Comparison of ENCODE assay signal across 12 mouse cellular contexts in the genomic region with DNA sequence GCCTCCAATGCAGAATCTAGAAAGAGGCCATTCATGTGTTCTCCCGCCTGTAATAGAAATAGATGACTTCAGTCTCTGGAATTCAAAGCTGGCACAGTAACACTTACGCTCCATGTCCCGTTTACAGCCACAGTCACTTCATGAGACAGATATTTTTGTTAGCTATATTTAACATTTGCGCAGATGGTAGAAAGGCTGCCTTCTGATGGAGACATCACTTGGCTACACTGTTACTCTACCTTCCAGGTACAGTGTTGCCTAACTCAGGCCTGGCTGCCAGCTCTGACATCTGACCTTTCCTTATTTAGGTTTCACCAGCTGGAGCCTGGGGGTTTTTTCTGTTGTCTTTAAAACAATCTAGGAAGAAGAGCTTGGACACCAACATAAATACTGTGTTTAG. TPM values are rescaled to one million over a fixed set of nuclear protein-coding genes. Genes with fewer than 3 reads are reported as not detected.
DNase-seq lines count a peak whose midpoint lies in the region; ATAC-seq and TF ChIP-seq lines count a peak whose summit lies in the region.
"Had no signal": no experiment of that assay in that cellular context is flagged by ENCODE, and none has a peak within 500 bp of the region (broad histone marks: within the 10 kb centered on the region; RNA-seq: fewer than 3 reads in every experiment).

No protein-coding gene starts in this region.

- WGBS in hindbrain, embryonic 13.5 days: 86% methylated on average over 4 of the region's 4 CpGs
- WGBS in hindbrain, embryonic 16.5 days: 79% methylated on average over 4 of the region's 4 CpGs
- WGBS in heart, postnatal 0 days: 24% methylated on average over 4 of the region's 4 CpGs
- 89% methylated on average over 4 of the region's 4 CpGs for WGBS in midbrain, embryonic 15.5 days
- WGBS in kidney, embryonic 14.5 days: 87% methylated on average over 4 of the region's 4 CpGs

- ATAC-seq in hindbrain, embryonic 13.5 days (ENCODE audit: low FRiP score): no peak
- ATAC-seq in hindbrain, embryonic 16.5 days: no peak
- ATAC-seq in heart, postnatal 0 days (ENCODE audit: insufficient read depth, low read depth): peak; percentile 3; the same call in 1 of the 2 replicates
- no peak for ATAC-seq in midbrain, embryonic 15.5 days (replicated peaks)
- ATAC-seq in kidney, embryonic 14.5 days (ENCODE audit: low FRiP score, low TSS enrichment): no peak

- no peak for TF ChIP-seq CTCF in heart, postnatal 0 days (IDR thresholded peaks at IDR 0.05; ENCODE audit: low read depth)

- TF ChIP-seq EP300 in heart, postnatal 0 days (IDR thresholded peaks at IDR 0.05; ENCODE audit: low read depth): no peak

- peaks cover 3% of the 10 kb centered on the region; the same call in 1 of the 2 replicates for H3K36me3 ChIP-seq in hindbrain, embryonic 13.5 days
- no peaks in the 10 kb centered on the region for H3K36me3 ChIP-seq in hindbrain, embryonic 16.5 days (ENCODE audit: control insufficient read depth, insufficient read depth, low read length)
- no peaks in the 10 kb centered on the region for H3K36me3 ChIP-seq in heart, postnatal 0 days (replicated peaks; ENCODE audit: control insufficient read depth, insufficient read depth, low read length)
- H3K36me3 ChIP-seq in midbrain, embryonic 15.5 days (replicated peaks): no peaks in the 10 kb centered on the region
- no peaks in the 10 kb centered on the region for H3K36me3 ChIP-seq in kidney, embryonic 14.5 days (ENCODE audit: control insufficient read depth, insufficient read depth, low read length)

- no peaks in the 10 kb centered on the region for H3K9me3 ChIP-seq in hindbrain, embryonic 13.5 days
- no peaks in the 10 kb centered on the region for H3K9me3 ChIP-seq in hindbrain, embryonic 16.5 days (ENCODE audit: control insufficient read depth, low read length)
- no peaks in the 10 kb centered on the region for H3K9me3 ChIP-seq in heart, postnatal 0 days (replicated peaks; ENCODE audit: control insufficient read depth, low read length)
- H3K9me3 ChIP-seq in midbrain, embryonic 15.5 days: no peaks in the 10 kb centered on the region
- H3K9me3 ChIP-seq in kidney, embryonic 14.5 days (ENCODE audit: control insufficient read depth, low read length): no peaks in the 10 kb centered on the region
- H3K9me3 ChIP-seq: embryonic facial prominence, embryonic 13.5 days; G1E had no signal

- H3K4me2 ChIP-seq in hindbrain, embryonic 13.5 days: no peak overlapping the region
- H3K4me2 ChIP-seq in hindbrain, embryonic 16.5 days (ENCODE audit: low read length): no peak overlapping the region
- peak overlapping the region; percentile 40 for H3K4me2 ChIP-seq in heart, postnatal 0 days (ENCODE audit: low read depth, low read length)
- H3K4me2 ChIP-seq in midbrain, embryonic 15.5 days: no peak overlapping the region
- no peak overlapping the region for H3K4me2 ChIP-seq in kidney, embryonic 14.5 days (replicated peaks; ENCODE audit: low read depth, low read length)
- H3K4me2 ChIP-seq: embryonic facial prominence, embryonic 13.5 days had no signal

- H3K4me1 ChIP-seq in hindbrain, embryonic 13.5 days (replicated peaks): peaks cover 29% of the 10 kb centered on the region
- H3K4me1 ChIP-seq in hindbrain, embryonic 16.5 days (ENCODE audit: control insufficient read depth, insufficient read depth, low read depth, low read length): peaks cover 11% of the 10 kb centered on the region
- peaks cover 29% of the 10 kb centered on the region for H3K4me1 ChIP-seq in heart, postnatal 0 days (ENCODE audit: control insufficient read depth, insufficient read depth)
- H3K4me1 ChIP-seq in midbrain, embryonic 15.5 days: peaks cover 18% of the 10 kb centered on the region
- 0 out of 2 replicates have a peak, but pooled peaks cover 5% of the 10 kb centered on the region for H3K4me1 ChIP-seq in kidney, embryonic 14.5 days (ENCODE audit: control insufficient read depth, insufficient read depth, low read length)

- DNase-seq in 3T3-L1 (ENCODE audit: low read depth, low spot score): peak; percentile 54
- DNase-seq in brain, adult 2 months (ENCODE audit: low read depth, low spot score): peak; percentile 91
- DNase-seq in heart, postnatal 0 days (ENCODE audit: low spot score): peak; percentile 87

- no peaks in the 10 kb centered on the region for H3K27me3 ChIP-seq in hindbrain, embryonic 13.5 days
- no peaks in the 10 kb centered on the region for H3K27me3 ChIP-seq in hindbrain, embryonic 16.5 days (replicated peaks; ENCODE audit: control insufficient read depth, insufficient read depth, low read length)
- no peaks in the 10 kb centered on the region for H3K27me3 ChIP-seq in heart, postnatal 0 days (ENCODE audit: control insufficient read depth, insufficient read depth, low read length)
- no peaks in the 10 kb centered on the region for H3K27me3 ChIP-seq in midbrain, embryonic 15.5 days (replicated peaks)
- no peaks in the 10 kb centered on the region for H3K27me3 ChIP-seq in kidney, embryonic 14.5 days (ENCODE audit: control insufficient read depth, insufficient read depth, low read length)
- H3K27me3 ChIP-seq: embryonic facial prominence, embryonic 13.5 days had no signal

- 0 out of 2 replicates have a peak overlapping the region, but pooled peaks have one; percentile 3 for H3K9ac ChIP-seq in hindbrain, embryonic 13.5 days
- H3K9ac ChIP-seq in hindbrain, embryonic 16.5 days (ENCODE audit: low read depth, low read length): no peak overlapping the region
- H3K9ac ChIP-seq in heart, postnatal 0 days (replicated peaks; ENCODE audit: low read depth, low read length): no peak overlapping the region
- no peak overlapping the region for H3K9ac ChIP-seq in midbrain, embryonic 15.5 days
- H3K9ac ChIP-seq in kidney, embryonic 14.5 days (ENCODE audit: low read depth, low read length): no peak overlapping the region
- H3K9ac ChIP-seq: embryonic facial prominence, embryonic 13.5 days had no signal

- H3K27ac ChIP-seq in hindbrain, embryonic 13.5 days: no peak overlapping the region
- no peak overlapping the region for H3K27ac ChIP-seq in hindbrain, embryonic 16.5 days (ENCODE audit: low read depth, low read length)
- H3K27ac ChIP-seq in heart, postnatal 0 days (ENCODE audit: low read depth): peak overlapping the region; percentile 90
- H3K27ac ChIP-seq in midbrain, embryonic 15.5 days: no peak overlapping the region
- H3K27ac ChIP-seq in kidney, embryonic 14.5 days (ENCODE audit: low read depth, low read length): no peak overlapping the region
- H3K27ac ChIP-seq: embryonic facial prominence, embryonic 13.5 days had no signal

- H3K4me3 ChIP-seq in hindbrain, embryonic 13.5 days: no peak overlapping the region
- H3K4me3 ChIP-seq in hindbrain, embryonic 16.5 days (ENCODE audit: low read length): no peak overlapping the region
- no peak overlapping the region for H3K4me3 ChIP-seq in heart, postnatal 0 days (ENCODE audit: low read depth, low read length)
- no peak overlapping the region for H3K4me3 ChIP-seq in midbrain, embryonic 15.5 days
- H3K4me3 ChIP-seq in kidney, embryonic 14.5 days (ENCODE audit: low read length): no peak overlapping the region
- H3K4me3 ChIP-seq: embryonic facial prominence, embryonic 13.5 days had no signal

RNA-seq across cellular contexts. Expression of gene Txndc12, which starts 3.6 kb away (rescaled TPM):
- polyA plus RNA-seq in hindbrain, embryonic 13.5 days (2015; fragmentation: Nextera tagmentation; extraction: Ambion mirVana): 75.1 and 79.5 TPM in 2 replicates
- 68.7 and 70.4 TPM in 2 replicates for polyA plus RNA-seq in hindbrain, embryonic 16.5 days (2015; fragmentation: Nextera tagmentation; extraction: Ambion mirVana)
- 37.7 and 57.6 TPM in 2 replicates for total RNA-seq in heart, postnatal 0 days (2014; rRNA removed; ENCODE audit: low replicate concordance)
- polyA plus RNA-seq in heart, postnatal 0 days (2015; fragmentation: Nextera tagmentation; extraction: Ambion mirVana): 73.5 and 86.8 TPM in 2 replicates
- polyA plus RNA-seq in midbrain, embryonic 15.5 days (2015; fragmentation: Nextera tagmentation; extraction: Ambion mirVana): 63.8 and 67.4 TPM in 2 replicates
- polyA plus RNA-seq in kidney, embryonic 14.5 days (2014; fragmentation: Nextera tagmentation; extraction: Ambion mirVana): 112 and 117 TPM in 2 replicates

RNA-seq across cellular contexts. Expression of gene Btf3l4, which starts 4.6 kb away (rescaled TPM):
- 218 and 222 TPM in 2 replicates for polyA plus RNA-seq in hindbrain, embryonic 13.5 days (2015; fragmentation: Nextera tagmentation; extraction: Ambion mirVana)
- 129 and 147 TPM in 2 replicates for polyA plus RNA-seq in hindbrain, embryonic 16.5 days (2015; fragmentation: Nextera tagmentation; extraction: Ambion mirVana)
- 65.0 and 78.2 TPM in 2 replicates for total RNA-seq in heart, postnatal 0 days (2014; rRNA removed; ENCODE audit: low replicate concordance)
- 182 and 194 TPM in 2 replicates for polyA plus RNA-seq in heart, postnatal 0 days (2015; fragmentation: Nextera tagmentation; extraction: Ambion mirVana)
- 167 and 179 TPM in 2 replicates for polyA plus RNA-seq in midbrain, embryonic 15.5 days (2015; fragmentation: Nextera tagmentation; extraction: Ambion mirVana)
- polyA plus RNA-seq in kidney, embryonic 14.5 days (2014; fragmentation: Nextera tagmentation; extraction: Ambion mirVana): 199 and 224 TPM in 2 replicates

RNA-seq across cellular contexts. Expression of gene Kti12, which starts 9.6 kb away (rescaled TPM):
- 28.3 and 31.3 TPM in 2 replicates for polyA plus RNA-seq in hindbrain, embryonic 13.5 days (2015; fragmentation: Nextera tagmentation; extraction: Ambion mirVana)
- 26.1 and 27.7 TPM in 2 replicates for polyA plus RNA-seq in hindbrain, embryonic 16.5 days (2015; fragmentation: Nextera tagmentation; extraction: Ambion mirVana)
- 22.6 and 32.9 TPM in 2 replicates for total RNA-seq in heart, postnatal 0 days (2014; rRNA removed; ENCODE audit: low replicate concordance)
- polyA plus RNA-seq in heart, postnatal 0 days (2015; fragmentation: Nextera tagmentation; extraction: Ambion mirVana): 19.2 and 22.6 TPM in 2 replicates
- polyA plus RNA-seq in midbrain, embryonic 15.5 days (2015; fragmentation: Nextera tagmentation; extraction: Ambion mirVana): 24.1 and 24.4 TPM in 2 replicates
- 66.3 and 68.7 TPM in 2 replicates for polyA plus RNA-seq in kidney, embryonic 14.5 days (2014; fragmentation: Nextera tagmentation; extraction: Ambion mirVana)

RNA-seq across cellular contexts. Expression of gene A730015C16Rik, which starts 10.4 kb away (rescaled TPM):
- 1.5 and 1.7 TPM in 2 replicates for polyA plus RNA-seq in hindbrain, embryonic 13.5 days (2015; fragmentation: Nextera tagmentation; extraction: Ambion mirVana)
- 0.66 and 1.0 TPM in 2 replicates for polyA plus RNA-seq in hindbrain, embryonic 16.5 days (2015; fragmentation: Nextera tagmentation; extraction: Ambion mirVana)
- not detected in 2 replicates for total RNA-seq in heart, postnatal 0 days (2014; rRNA removed; ENCODE audit: low replicate concordance)
- 0.97 and 0.98 TPM in 2 replicates for polyA plus RNA-seq in heart, postnatal 0 days (2015; fragmentation: Nextera tagmentation; extraction: Ambion mirVana)
- polyA plus RNA-seq in midbrain, embryonic 15.5 days (2015; fragmentation: Nextera tagmentation; extraction: Ambion mirVana): 1.3 and 1.9 TPM in 2 replicates
- 0.76 and 1.5 TPM in 2 replicates for polyA plus RNA-seq in kidney, embryonic 14.5 days (2014; fragmentation: Nextera tagmentation; extraction: Ambion mirVana)
- total RNA-seq: heart, postnatal 14 days had no signal
- polyA plus RNA-seq: G1E; large intestine, adult 2 months; urinary bladder, adult 2 months had no signal

RNA-seq across cellular contexts. Expression of gene Rab3b, which starts 40.8 kb away (rescaled TPM):
- polyA plus RNA-seq in hindbrain, embryonic 13.5 days (2015; fragmentation: Nextera tagmentation; extraction: Ambion mirVana): 104 and 108 TPM in 2 replicates
- 217 and 249 TPM in 2 replicates for polyA plus RNA-seq in hindbrain, embryonic 16.5 days (2015; fragmentation: Nextera tagmentation; extraction: Ambion mirVana)
- total RNA-seq in heart, postnatal 0 days (2014; rRNA removed; ENCODE audit: low replicate concordance): 1.4 TPM in 1 of 2 replicates, not detected in the other
- polyA plus RNA-seq in heart, postnatal 0 days (2015; fragmentation: Nextera tagmentation; extraction: Ambion mirVana): 4.2 and 4.6 TPM in 2 replicates
- polyA plus RNA-seq in midbrain, embryonic 15.5 days (2015; fragmentation: Nextera tagmentation; extraction: Ambion mirVana): 141 and 148 TPM in 2 replicates
- polyA plus RNA-seq in kidney, embryonic 14.5 days (2014; fragmentation: Nextera tagmentation; extraction: Ambion mirVana): 16.0 and 16.6 TPM in 2 replicates
